Mouse (Mus musculus) left cerebral cortex, adult 8-10 months (tissue): Measurements from ENCODE around the gene Cpa5. TPM values are rescaled to one million over a fixed set of nuclear protein-coding genes. Genes with fewer than 3 reads are reported as not detected.

ENCODE experiments used
- DNase-seq, 2 experiments: peaks; one replicate each; pipeline ENCODE4 v3.0.0; 2022; ENCODE audit warnings: low spot score in 2 of 2
- total RNA-seq, 4 experiments: library from RNA; stranded (reverse); gene quantifications; 2 replicates each; pipeline ENCODE4 v1.2.4; 2022

Gene Cpa5
- total RNA-seq, 4 experiments from 2014 or later = not detected

DNA sequence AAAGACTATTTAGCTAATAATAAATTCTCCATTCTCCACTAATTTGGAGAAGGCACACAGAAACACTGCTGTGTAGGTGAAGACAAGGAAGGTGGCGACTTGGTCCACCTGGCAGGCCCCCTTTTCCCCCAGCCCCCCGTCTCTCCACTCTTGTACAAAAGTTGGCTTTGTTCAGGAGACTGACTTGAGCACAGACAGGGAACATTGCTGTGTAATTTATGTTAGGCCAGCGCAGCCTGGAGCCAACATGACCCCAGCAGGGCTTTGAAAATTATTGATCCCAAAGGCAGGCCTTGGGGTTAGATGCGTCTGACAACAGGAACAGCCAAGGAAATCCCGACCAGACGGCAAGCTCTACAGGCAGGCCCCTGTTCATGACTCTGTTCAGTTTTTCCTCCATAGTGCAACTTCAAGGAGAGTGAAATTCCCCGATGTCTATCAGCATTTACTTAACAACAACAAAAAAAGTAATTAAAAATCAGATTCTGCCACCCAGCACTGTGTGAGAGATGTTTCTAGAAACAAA lies 6.4 kb upstream of the Cpa5 start:
- no peak for DNase-seq

DNA sequence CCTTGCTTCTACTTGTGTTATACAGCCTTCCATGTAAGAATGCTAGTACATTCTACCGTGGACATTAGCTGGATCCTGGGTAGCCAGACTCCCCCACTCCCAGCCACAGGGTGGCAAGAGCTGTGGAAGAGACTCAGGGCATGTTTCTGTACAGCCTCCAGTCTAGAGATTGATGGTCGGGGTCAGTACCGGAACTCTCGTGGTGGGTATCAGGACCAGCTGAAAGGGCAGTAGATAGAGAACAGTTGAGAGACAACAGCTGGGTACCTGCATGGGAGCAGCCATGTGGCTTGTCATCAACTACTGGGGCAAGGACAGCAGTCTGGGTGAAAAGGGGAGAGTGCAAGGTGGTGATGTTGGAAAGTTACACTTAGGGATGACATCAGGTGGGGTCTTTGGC lies 5.7 kb upstream of the Cpa5 start:
- DNase-seq = no peak

DNA sequence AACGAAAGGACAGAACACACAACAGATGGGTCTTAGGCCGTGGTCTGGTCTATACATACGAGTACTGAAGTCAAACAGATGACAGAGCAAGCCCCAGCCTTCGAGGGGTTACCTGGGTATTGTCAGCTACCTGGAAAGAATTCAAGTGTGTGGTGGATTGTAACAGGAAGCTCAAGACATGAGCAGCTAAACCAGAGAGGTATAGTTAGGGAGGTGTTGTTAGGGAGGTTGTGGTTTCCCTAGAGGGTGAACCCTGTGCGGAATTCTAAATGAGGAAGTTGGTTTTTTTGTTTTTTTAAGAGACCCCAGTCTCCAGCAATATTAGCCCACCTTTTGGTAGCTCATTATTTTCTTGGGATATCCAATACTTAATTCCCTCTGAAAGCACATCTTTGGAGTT lies 5.1 kb upstream of the Cpa5 start:
- DNase-seq = no peak

DNA sequence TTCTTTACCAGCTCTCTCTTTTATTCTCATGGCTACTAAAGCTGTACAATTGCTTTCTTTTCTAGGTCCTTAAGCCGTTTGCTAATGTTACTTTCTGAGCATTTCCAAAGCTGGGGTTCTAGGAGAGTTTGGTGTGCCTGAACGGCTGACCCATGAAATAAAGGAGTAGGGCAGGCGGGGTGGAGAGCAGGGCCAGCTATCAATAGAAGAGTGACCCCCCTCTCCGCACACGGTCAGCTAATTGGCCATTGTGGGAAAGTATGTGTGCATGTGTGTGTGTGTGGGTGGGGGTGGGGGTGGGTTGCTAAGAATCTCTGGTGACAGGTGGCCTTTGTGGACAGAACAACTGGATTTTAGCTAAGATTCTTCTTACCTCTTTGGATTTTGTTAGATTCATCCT lies 402 bp downstream of the Cpa5 start:
- DNase-seq = no peak

DNA sequence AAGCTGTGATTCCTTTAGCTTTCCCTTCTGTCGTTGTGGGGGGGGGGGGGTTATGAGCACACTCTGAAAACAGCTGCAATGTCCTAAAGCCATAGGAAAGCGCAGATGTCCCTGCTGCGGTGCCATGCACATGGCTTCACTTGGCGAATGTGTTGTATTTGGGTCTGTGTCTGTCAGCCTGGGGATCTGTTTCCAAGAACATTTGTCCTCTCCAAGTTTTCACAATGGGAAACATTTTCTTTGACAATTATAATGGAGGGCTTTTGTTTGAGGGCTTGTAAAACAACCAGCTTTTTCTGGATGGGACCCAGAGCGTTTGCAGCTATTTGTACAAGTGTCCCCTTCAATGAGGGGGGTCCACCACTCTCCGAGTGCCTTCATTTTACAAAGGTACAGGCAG lies 3.4 kb downstream of the Cpa5 start:
- no peak for DNase-seq

DNA sequence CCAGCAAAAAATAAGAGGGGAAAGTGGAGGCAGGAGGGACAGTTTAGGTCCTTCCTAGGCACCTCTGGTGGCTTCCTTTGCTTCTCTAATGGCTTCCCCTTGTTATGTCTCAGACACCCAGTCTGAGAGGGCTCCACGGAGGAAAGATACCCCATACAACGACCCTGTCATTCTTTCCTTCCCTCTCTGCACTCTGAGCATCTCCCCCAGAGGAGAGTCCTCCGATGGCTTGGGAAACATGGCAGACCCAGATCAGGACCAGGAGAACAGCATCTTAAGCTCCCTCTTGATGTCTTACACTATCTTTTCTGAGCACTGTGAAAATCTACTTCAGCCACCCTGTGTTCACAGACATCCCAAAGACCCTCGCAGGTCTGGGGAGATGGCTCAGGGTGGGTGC lies 4.9 kb downstream of the Cpa5 start:
- DNase-seq = no peak

DNA sequence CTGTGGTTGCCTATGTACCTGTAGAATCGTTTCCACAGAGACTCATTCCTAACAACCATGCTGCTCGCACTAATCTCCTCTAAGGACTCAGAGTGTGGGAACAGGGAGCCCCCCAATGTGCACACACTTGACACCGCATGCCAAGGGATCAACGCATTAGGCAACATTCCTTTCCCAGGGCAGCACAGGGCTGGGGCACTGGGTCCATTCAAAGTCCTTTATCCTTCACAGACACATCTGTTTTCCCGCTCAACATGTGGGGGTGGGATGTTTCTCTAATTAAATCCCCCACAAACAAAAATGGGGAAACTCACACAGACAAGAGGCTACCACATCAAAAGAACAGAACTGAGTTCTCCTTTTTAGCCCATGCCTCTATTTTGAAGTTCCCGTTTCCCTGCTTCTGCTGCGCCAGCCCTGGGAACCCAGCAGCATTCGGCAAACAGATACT lies 5.7 kb downstream of the Cpa5 start:
- DNase-seq = no peak

DNA sequence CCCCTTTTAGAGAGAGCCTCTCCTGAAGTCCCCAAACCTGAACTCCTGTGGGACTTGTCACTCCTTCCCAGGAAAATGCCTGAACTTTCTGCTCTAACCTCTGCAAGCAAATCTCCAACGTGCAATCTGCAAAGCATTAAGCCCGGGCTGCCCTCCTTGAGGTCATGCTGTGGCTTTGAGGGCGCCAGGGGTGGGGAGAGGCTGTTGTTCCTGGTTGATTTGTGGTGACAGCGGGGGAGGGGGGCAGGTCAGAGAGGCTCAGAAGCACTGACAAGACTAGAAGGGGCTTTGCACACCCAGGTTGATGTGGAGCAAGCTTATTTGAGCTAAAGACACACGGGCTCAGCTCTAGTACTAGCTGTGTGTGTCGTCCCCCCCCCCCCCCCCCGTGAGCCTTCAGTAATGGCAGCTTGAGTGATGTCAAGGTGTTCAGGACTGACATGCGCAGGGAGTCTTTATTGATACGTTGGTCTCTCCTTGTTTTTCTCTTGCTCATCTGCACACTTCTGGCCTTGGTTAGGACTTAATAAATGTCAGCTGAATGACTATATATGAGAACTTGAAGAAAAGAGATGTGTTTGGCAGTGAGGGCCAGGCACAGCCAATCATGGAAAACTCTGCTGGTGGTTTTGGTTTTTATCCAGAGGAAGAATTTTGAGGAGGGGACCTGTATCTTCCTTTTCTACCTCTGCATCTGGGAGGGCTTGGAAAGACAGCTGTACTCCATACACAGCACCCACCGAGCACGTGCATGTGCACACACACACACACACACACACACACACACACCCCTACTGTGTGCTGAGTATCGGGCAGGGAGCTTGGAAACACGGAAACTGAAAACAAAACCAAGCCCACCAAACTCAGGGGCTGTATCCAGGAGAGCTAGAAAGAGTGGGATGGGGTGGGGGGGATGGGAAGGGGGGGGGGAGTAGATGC lies 6.5 kb downstream of the Cpa5 start:
- no peak for DNase-seq

DNA sequence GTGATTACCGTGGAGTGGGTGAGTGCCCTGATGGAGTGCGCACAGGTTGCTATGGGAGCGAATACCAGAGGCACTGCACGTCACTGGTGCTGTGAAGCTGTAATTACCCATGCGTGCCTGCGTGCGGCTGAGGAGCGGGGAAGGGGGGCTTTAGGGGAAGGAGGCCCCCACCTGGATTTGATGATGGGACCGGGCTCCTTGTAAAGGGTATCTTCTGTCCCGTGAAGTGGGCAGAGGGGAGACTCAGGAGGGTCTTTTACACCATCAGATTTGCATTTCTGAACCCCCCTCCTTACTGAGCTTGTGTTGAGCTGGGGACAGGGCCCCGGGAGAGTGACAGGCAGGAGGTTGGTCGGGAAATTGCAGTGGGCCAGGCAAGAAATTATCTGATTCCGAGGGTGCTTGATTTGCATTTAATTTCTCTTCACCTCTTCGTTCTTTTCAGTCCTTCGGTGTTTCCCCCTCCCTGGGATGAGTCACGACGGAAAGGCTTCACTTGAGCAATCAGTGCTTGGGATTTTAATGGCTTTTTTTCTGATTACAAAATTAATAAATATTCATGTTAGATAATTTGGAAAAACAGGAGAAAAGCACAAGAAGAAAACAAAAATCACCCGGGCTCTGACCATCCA lies 7.3 kb downstream of the Cpa5 start:
- DNase-seq = peak; percentile 40 to 59

DNA sequence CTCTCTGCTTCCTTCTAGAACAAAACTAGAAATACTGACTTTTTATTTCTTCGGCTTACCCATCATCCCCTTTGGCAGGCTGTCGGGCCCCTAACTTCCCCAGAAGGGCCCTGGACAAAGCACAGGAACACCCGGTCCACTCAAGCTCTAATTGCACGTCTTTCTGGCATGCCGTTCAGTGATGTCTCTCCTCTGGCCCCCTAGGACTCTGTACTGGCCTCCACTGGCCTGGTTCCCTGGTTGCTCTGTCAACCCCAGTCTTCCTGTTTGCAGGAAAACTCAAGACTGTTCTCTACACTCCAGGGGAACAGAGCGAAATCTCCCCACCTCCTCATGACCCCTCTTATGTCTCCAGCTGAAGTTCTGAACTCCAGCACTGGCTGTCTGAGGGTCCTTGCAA lies 7.9 kb downstream of the Cpa5 start:
- DNase-seq = no peak

DNA sequence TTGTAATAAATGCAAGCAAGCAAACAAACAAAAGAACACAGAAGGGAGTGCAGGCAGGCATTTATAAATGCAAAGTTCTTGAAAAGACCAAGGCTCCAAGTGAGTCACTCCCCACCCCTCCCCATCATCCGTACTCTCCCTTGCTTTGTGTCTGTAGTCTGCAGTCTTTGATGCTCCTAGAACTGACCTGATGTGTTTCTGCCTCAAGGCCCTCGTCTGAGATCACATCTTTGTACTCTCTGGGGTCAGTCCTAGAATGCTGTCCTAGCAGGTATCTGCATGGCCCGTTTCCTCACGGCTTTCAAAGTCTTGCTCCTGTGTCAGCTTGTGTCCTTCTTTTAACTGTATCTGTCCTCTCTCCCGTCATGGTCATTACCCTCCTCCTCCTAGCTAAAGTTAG lies 8.8 kb downstream of the Cpa5 start:
- no peak for DNase-seq

DNA sequence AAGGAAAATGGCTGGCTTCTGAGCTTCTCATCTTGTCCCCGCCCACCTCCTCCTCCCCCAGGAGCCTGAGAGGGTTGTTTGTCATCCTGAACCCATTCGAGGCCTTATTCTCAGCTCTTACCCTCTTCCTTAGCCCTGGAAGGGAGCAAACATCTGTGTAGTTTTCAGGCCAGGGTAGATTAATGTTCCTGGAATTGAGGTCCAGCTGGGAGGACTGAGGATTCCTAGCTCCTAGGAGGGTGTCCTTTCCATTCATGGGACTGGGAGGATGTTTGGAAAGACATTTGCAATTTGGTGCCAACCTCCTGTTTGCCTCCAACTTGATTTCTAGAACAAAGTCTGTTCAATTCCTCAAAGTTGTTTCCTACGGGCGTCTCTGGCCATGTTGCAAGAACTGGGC lies 9.8 kb downstream of the Cpa5 start:
- no peak for DNase-seq

DNA sequence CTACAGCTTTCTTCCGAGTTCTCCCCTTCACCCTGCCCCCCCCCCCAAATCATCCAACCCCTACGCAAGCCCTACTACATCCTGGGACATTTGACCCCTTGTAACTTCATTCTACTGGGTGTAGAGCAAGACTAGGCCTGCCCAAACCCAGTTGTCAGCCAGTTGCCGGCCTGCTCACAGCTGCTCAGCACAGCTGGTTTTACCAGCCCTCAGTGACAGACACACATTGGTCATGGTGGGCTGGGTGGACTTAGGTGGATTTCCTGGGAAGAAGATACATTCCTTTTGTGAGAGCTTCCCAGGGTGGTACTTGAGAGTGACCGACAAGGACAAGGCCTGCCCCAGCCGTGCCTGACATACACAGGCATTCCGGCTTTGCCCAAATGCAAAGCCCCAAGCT lies 10.2 kb downstream of the Cpa5 start:
- no peak for DNase-seq

DNA sequence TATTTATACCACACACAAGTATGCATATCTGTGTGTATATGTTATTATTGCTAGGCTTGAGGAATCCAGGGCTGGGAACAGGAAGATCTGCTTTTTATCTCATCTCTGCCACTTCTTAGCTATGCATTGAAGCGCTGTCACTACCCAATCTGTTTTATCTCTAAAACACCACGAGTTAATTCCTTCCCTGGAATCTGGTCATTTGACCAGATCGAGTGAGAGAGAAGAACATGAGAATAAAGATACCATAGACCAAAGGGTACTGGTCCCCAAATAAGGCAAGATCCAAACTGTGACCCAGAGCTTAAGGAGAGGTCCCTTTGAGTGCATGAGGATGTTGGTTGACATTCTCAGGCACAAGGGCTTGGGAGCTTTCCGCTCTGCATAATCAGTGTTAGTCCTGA lies 11.2 kb downstream of the Cpa5 start:
- DNase-seq = no peak

DNA sequence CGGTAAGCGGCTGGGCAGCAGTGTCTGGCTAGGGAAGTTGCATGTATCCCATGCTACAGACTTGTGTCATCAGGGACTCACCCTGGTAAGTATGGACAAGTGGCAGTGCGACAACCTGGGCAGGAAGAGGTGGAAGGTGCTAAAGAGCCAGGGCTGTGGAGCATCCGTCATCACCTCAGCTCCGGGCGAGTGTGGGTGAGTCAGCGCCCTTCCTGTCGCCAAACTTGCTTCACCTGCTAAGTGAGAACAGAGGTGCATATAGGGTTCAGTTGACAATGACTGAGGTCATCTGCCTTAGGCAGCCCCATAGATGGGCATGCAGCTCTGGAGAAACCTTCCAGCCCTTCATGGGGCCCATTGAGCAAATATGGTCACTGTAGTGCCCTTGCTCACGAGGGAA lies 14.0 kb downstream of the Cpa5 start:
- no peak for DNase-seq

DNA sequence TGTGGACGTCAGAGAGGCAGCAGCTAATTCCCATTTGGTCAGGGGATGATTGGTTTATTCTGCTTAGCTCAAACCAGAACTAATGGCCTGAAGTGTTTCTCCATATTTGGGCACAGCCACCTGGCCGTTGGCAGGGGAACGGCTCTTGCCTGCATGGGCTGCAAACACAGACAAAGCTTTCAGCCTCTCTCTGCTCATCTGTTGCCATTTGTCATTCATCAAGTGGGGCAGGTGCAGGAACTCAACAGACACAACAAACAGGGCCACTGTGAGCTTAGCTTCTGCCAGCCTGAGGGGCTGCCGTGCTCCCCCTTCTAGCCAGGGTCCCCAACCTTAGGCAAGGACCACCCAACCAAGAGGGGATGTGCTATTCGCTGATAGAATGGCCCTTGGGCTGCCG lies 17.3 kb downstream of the Cpa5 start:
- peak in 1 of 2 experiments; percentile 48 for DNase-seq

DNA sequence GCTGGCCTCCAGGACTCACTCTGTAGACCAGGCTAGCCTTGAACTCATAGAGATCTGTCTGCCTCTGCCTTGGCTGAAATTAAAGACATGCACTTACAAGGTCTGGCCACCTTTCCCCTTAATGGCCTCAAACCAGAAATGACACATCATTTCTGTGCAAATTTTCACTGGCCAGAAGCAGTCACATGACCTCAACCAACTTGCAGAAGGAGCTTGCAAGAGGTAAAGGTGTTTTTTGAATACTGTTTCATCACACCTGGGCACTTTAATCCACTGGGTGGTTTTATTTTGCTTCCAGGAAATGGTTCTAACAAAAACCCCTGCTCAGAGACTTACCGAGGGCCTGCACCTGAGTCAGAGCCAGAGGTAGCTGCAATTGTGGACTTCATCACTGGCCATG lies 19.2 kb downstream of the Cpa5 start:
- DNase-seq = no peak

DNA sequence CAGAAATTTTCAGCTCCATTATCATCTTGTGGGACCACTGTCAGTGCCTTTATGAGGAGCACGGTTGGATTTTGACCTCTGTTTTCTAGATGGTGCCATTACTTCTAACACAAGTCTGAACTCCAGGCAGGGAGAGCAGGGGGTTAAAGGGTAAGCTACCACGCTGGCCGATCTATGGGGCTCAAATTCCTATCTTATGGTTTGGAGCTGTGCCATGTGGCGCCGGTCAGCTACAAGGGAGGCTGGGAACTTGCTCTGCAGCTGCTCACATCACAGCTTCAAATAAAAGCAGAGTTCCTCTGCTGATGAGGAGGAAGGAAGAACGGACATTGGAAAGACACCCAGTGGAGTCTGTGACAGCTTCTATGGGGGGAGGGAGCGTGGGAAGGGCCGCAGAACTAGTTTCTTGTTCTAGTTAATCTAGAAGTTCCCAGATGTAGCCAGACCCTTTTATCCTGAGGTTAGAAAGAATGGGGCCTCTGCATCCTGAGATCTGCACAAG lies 24.6 kb downstream of the Cpa5 start:
- no peak for DNase-seq

DNA sequence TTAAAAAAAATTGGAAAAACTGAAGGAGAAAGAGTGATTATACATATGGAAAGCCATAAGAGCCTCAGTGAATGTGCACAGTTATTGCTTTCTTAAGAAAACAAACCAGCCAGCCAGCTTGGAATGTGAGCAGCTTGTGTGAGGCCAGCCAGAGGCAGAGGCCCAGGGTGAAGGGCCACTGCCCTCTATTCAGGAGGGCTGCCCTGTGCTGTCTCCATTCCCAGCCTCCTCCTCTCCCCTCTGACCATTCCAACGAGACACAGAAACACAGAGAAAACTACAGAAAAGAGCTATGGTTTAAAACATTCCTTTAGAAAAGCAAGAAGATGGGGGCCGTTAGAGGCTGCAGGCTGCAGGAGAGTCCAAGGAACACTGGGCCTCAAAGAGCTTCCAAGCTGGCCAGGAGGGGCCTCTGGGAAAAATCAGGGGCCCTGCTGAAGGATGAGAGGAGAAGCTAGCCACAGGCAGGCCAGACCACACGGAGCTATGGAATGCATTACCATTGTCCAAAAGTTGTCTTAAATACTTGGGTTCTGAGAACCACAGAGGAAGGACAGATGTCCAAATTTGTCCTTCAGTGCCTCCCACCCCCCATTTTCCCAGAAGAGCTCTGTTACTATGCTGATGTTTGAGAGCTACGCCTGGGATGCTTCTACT lies 25.5 kb downstream of the Cpa5 start:
- DNase-seq = no peak

DNA sequence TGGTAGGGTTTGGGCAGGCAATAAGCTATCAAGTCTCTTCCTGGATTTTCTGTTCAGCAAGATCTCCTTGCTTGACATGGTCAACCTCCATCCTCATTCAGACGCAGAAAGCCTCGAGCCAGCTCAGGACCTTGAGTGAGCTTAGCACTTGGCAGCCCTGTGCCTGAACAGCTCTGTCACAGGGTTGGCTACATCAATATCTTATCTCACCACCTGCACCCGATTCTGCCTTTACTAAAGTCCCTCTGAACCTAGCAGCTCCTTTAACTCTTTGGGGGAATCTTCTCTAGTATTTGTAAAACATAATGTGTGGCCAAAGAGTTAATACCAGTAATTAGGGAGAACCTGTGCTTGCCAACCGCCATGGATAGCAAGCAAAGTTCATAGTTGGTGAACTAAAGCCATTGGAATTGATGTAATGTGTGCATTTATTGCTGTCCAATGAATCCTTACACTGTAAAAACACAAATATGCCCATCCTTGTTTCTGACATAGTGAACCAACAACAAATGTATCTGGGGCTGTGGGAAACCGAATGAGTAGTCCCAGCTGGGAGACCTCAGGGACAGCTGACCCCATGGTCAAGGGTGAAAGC lies 28.0 kb downstream of the Cpa5 start, which contains the start of gene Cpa1:
Gene Cpa1, plus strand, starts transcription at position 545 of the 595 bp plus-strand sequence.
- DNase-seq = no peak

DNA sequence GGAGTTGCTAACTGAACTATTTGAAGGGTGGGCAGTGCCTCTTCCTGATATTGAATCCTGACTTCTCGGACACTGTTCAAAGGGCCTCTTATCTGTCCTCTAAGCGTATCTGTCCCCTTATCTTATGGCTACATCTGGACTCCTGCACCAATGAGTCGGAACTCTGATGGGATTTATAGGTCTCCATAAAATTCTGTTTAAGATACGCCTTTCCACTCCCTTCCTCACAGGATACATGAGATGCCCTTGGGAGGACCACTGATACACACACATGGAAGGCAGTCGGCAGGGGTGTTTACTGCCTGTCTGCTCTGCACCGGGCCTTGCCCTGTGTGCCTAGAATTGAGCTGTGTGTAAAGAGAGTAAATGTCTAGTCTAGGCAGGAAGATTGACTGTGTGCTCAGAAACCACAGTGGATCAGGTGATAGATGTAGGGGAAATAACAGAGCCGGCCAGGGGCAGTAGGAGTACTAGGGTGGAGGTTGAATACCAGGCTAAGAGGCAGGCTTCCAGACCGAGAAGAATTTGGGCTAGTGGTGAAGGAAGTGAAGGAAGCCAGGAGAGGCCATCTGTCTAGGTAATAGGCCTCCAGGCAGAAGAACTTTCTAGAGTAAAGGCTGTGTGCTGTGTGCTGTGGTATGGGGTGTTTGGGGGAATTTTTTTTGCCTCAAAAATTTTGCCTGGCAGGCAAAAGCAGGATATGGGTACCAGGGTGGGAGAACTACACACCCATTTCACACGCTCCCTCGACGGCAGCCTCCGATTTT lies 33.1 kb downstream of the Cpa5 start:
- no peak for DNase-seq
